Mouse (Mus musculus) limb, embryonic 11.5 days (tissue): ENCODE results near the gene Tph2. TPM values are rescaled to one million over a fixed set of nuclear protein-coding genes. Genes with fewer than 3 reads are reported as not detected.

Source experiments
- ATAC-seq: fragments of 200-750 bp; cut with Nextera tagmentation; 2 replicates; pipeline ENCODE4 v1.8.0; 2017; ENCODE audit warnings: low read depth; ENCODE audit not compliant: insufficient number of reproducible peaks, low FRiP score, low TSS enrichment
- DNase-seq: peaks from one replicate; pipeline ENCODE4 v3.0.0-alpha.2; 2015; ENCODE audit warnings: low spot score
- H3K27ac ChIP-seq: fragments of 300-500 bp; sonication (generic); replicated peaks from 2 replicates; pipeline ENCODE4 v1.5.1; 2014; ENCODE audit warnings: low read depth, mild to moderate bottlenecking, low read length
- H3K27me3 ChIP-seq: fragments of 300-500 bp; sonication (generic); 2 replicates; pipeline ENCODE4 v1.6.1; 2014; ENCODE audit warnings: mild to moderate bottlenecking, low read length, mixed read lengths; ENCODE audit not compliant: control insufficient read depth, insufficient read depth
- H3K36me3 ChIP-seq: fragments of 300-500 bp; sonication (generic); 2 replicates; pipeline ENCODE4 v1.6.1; 2014; ENCODE audit warnings: mild to moderate bottlenecking, low read length, moderate library complexity, mixed read lengths; ENCODE audit not compliant: control insufficient read depth, insufficient read depth
- H3K4me1 ChIP-seq: fragments of 300-500 bp; sonication (generic); 2 replicates; pipeline ENCODE4 v1.6.1; 2014; ENCODE audit warnings: low read length, mixed read lengths; ENCODE audit not compliant: control insufficient read depth, insufficient read depth
- H3K4me2 ChIP-seq: fragments of 300-500 bp; sonication (generic); 2 replicates; pipeline ENCODE4 v1.6.1; 2014; ENCODE audit warnings: low read depth, mild to moderate bottlenecking, moderate library complexity; ENCODE audit not compliant: severe bottlenecking
- H3K4me3 ChIP-seq: fragments of 300-500 bp; sonication (generic); 2 replicates; pipeline ENCODE4 v1.5.1; 2014; ENCODE audit warnings: low read depth, low read length
- H3K9ac ChIP-seq: fragments of 300-500 bp; sonication (generic); 2 replicates; pipeline ENCODE4 v1.6.1; 2014; ENCODE audit warnings: mild to moderate bottlenecking, low read length
- H3K9me3 ChIP-seq: fragments of 300-500 bp; sonication (generic); 2 replicates; pipeline ENCODE4 v1.6.1; 2016; ENCODE audit warnings: low read length; ENCODE audit not compliant: control insufficient read depth
- WGBS: fragments of 180-500 bp; shearing (Covaris S2); extraction: QIAGEN DNeasy Blood & Tissue Kit; methylation state at CpG from one replicate; pipeline ENCODE4 v1.1.7; 2014; 5-methylcytosine and 5-hydroxymethylcytosine counted together
- polyA plus RNA-seq: library from polyadenylated mRNA; unstranded; fragments of >200 nt; fragmentation: Nextera tagmentation; extraction: Ambion mirVana; gene quantifications from 2 replicates; pipeline ENCODE4 v1.2.1, GENCODE M21; 2014

The Tph2 gene
- polyA plus RNA-seq, result 0.05 TPM in 1 of 2 replicates, not detected in the other

DNA sequence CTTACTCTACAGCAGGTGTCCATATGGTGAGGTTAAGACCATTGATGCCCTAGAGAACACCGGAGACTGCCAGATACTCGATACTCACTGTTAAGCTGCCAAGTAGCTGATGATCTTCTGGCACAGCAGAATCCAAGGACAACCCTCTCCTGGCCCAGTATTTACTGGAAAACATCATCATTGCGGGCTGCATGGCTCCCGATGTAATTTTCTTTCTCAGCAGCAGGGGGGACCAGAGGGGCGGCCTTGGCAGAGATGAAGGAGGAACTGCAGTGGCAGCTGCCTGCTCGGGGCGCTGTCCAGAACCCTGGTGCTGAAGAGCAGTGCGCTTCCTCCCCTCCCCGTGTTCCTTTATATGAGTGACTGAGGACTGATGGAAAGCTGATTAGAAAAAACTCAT lies at the start of gene Tph2:
TSS of gene Tph2 (minus strand) at position 326 of the 400 bp plus-strand sequence.
- Histone ChIP-seq H3K27me3 (no peaks in the 10 kb centered on the region), H3K36me3 (no peaks in the 10 kb centered on the region), H3K27ac (no peak within 1 kb of the TSS), H3K4me1 (no peaks in the 10 kb centered on the region), H3K4me3 (no peak within 1 kb of the TSS), H3K4me2 (no peak within 1 kb of the TSS), H3K9me3 (no peaks in the 10 kb centered on the region), H3K9ac (no peak within 1 kb of the TSS)
- WGBS, result 9% methylated on average over 9 of the region's 9 CpGs
- ATAC-seq, result peak; percentile 76; the same call in 1 of the 2 replicates
- DNase-seq, result peak; percentile 90

DNA sequence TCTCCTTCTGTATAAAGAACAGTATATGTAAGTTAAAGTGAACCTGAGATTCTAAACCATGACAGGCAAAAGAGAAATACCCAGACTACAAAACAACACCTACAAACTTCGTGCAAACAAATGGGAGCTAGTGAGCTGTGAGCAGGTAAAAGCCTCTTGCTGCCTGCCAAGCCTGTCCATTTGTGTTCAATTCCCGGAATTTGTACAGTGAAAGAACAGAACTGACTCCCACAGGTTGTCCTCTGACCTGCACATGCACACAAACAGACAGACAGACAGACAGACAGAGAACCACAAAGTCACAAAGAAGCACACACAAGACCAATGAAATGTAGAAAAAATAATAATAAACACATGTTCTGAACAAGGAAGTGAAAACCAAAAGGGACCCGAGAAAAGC lies 49.0 kb upstream of the Tph2 start:
- Histone ChIP-seq H3K9me3 (no peaks in the 10 kb centered on the region), H3K4me3 (no peak overlapping the region), H3K27me3 (no peaks in the 10 kb centered on the region), H3K4me2 (no peak overlapping the region), H3K36me3 (peaks cover 3% of the 10 kb centered on the region; the same call in 1 of the 2 replicates), H3K4me1 (no peaks in the 10 kb centered on the region), H3K9ac (no peak overlapping the region), H3K27ac (no peak overlapping the region)
- DNase-seq, result no peak
- ATAC-seq, result no peak
- WGBS, result 84% methylated on average over 3 of the region's 3 CpGs

DNA sequence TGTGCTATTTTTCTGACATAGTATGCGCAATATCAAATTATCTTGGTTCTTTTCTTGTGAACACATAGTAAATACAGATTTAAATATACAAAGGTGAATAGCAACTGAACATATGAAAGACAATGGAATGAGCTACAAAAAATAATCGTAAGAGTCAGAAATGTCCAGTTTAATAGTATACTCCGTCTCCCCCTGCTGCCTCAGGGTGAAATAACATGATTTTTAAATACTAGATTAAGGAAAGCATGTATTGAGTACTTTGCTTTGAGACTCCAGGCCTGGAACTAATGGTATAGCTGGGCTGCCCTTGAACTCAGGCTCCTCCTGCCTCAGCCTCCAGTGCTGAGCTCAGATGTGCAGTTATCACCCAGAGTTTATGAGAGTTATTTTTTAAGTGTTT lies 47.7 kb upstream of the Tph2 start:
- Histone ChIP-seq H3K36me3 (no peaks in the 10 kb centered on the region; the same call in 1 of the 2 replicates), H3K4me2 (no peak overlapping the region), H3K27me3 (no peaks in the 10 kb centered on the region), H3K4me3 (no peak overlapping the region), H3K9ac (no peak overlapping the region), H3K27ac (no peak overlapping the region), H3K4me1 (no peaks in the 10 kb centered on the region), H3K9me3 (no peaks in the 10 kb centered on the region)
- 94% methylated on average over 3 of the region's 3 CpGs for WGBS
- DNase-seq (no peak), ATAC-seq (no peak)

DNA sequence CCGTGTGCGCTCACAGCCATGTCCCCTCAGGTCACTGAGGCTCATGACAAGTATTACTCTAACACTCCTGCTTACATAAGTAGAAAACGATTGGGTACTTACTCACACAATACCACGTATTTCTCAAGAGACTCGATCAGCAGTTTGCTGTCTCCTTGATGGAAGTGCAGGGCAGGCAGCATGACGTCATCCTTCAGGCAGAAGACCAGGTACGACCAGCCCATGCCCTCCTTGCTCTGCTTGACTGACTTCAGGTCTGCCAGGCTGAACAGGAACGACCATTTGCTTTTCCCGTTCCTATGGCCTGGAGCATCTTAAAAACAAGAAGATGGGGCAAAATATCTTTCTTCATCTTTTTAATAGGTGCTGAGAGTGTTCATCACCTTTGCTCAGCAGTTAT lies 44.2 kb upstream of the Tph2 start:
- no peak overlapping the region for H3K27ac ChIP-seq
- no peaks in the 10 kb centered on the region for H3K27me3 ChIP-seq
- DNase-seq (no peak), ATAC-seq (no peak)
- H3K9me3 ChIP-seq, result no peaks in the 10 kb centered on the region
- no peak overlapping the region for H3K4me2 ChIP-seq
- H3K4me1 ChIP-seq, result no peaks in the 10 kb centered on the region
- no peak overlapping the region for H3K9ac ChIP-seq
- H3K36me3 ChIP-seq, result no peaks in the 10 kb centered on the region; the same call in 1 of the 2 replicates
- no peak overlapping the region for H3K4me3 ChIP-seq
- 90% methylated on average over 9 of the region's 9 CpGs for WGBS

DNA sequence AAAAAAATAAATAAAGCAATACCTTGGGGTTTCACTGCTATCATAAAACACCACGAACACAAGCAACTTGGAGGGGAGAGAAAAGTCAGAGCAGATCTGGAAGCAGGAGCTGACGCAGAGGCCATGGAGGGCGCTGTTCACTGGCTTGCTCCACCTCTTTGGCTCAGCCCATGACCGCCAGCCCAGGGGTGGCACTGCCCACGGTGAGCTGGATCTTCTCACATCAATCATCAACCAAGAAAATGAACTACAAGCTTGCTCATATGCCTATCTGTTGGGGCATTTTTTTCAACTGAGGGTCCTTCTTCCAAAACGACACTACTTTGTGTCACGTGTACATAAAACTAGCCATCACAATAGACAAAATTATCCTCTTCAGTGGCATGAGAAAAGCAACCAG lies 41.8 kb upstream of the Tph2 start:
- Histone ChIP-seq H3K9ac (no peak overlapping the region), H3K4me2 (no peak overlapping the region), H3K36me3 (no peaks in the 10 kb centered on the region), H3K4me3 (no peak overlapping the region), H3K27me3 (no peaks in the 10 kb centered on the region), H3K9me3 (no peaks in the 10 kb centered on the region), H3K27ac (no peak overlapping the region), H3K4me1 (no peaks in the 10 kb centered on the region)
- DNase-seq (no peak), ATAC-seq (no peak)
- WGBS, result 91% methylated on average over 7 of the region's 7 CpGs

DNA sequence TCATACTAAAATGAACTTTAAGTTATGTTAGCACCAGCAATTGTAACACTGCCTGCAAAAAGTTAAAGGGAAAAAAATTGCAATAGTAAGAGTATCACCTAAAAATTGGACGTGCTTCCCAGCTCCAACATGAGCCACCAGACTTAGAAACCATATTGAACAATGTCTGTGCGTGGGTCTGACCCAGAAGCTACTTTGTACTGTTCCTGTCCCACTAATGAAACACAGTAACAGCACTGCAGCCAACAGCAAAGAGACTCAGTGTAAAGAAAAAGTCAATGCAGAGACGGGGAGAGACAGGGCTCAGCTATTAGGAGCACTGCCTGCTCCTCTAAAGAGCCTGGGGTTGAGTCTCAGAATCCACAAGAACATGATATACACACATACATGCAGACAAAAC lies 39.0 kb upstream of the Tph2 start:
- no peaks in the 10 kb centered on the region for H3K27me3 ChIP-seq
- ATAC-seq, result no peak
- H3K4me1 ChIP-seq, result no peaks in the 10 kb centered on the region
- H3K4me3 ChIP-seq, result no peak overlapping the region
- WGBS, result 87% methylated on average over 3 of the region's 3 CpGs
- H3K9ac ChIP-seq, result no peak overlapping the region
- peaks cover 1% of the 10 kb centered on the region; the same call in 1 of the 2 replicates for H3K36me3 ChIP-seq
- no peak for DNase-seq
- no peak overlapping the region for H3K27ac ChIP-seq
- no peak overlapping the region for H3K4me2 ChIP-seq
- no peaks in the 10 kb centered on the region for H3K9me3 ChIP-seq

DNA sequence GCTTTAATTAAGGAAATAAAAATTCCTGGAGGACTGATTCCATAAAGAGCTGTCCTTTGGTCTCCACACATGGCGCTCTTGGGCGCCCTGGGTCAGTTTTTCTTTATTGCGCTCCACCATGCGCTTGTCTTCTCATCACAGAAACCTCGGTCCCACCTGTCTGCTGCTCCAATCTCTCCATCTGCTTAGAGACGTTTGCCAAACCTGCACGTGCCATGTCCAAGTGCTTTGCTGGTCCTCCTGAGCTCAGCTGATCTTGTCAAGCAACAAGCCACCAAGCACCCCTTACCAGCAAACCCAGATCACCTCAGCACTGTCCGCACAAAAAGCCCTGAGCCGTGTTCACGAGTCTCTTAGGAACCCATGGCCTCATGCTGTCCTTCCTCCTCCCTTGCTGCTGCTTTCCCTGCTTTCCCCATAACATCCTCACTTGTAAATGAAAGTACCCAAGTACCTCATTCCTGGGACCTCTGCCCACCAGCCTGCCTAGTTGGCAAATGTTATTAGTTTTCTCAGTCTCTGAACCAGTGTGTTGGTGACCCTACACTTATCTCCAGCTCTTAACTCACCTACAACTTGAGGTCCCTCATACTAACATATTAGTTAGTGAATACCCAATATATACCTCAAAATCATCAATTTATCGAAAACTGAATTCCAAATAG lies 28.2 kb upstream of the Tph2 start:
- no peak for ATAC-seq
- H3K9ac ChIP-seq, result no peak overlapping the region
- no peak overlapping the region for H3K27ac ChIP-seq
- no peak overlapping the region for H3K4me3 ChIP-seq
- no peaks in the 10 kb centered on the region for H3K4me1 ChIP-seq
- no peaks in the 10 kb centered on the region for H3K27me3 ChIP-seq
- no peak for DNase-seq
- no peaks in the 10 kb centered on the region for H3K9me3 ChIP-seq
- no peak overlapping the region for H3K4me2 ChIP-seq
- WGBS, result 95% methylated on average over 11 of the region's 11 CpGs
- H3K36me3 ChIP-seq, result peaks cover 10% of the 10 kb centered on the region

DNA sequence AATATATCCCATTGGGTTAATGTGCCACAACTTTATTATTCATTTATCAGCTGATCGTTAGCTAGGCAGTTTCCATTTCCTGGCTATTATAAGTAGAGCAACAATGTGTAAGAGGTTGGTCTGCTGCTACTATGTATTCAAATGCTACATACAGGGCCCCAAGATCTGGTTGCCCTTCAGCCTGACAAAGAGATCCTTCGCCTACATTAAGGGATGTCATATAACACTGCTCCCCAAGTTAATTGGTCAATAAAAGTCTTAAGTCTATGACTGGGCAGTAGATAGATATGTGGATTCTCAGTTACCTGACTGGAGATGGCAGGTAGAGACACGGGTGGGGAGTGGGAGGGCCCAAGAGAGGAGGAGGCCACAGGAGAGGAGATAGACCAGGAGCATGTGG lies 21.0 kb upstream of the Tph2 start:
- ATAC-seq (no peak), DNase-seq (no peak)
- H3K4me3 ChIP-seq, result no peak overlapping the region
- 92% methylated on average over 3 of the region's 3 CpGs for WGBS
- H3K9me3 ChIP-seq, result no peaks in the 10 kb centered on the region
- no peak overlapping the region for H3K9ac ChIP-seq
- no peaks in the 10 kb centered on the region for H3K4me1 ChIP-seq
- no peak overlapping the region for H3K4me2 ChIP-seq
- peaks cover 7% of the 10 kb centered on the region for H3K36me3 ChIP-seq
- H3K27me3 ChIP-seq, result no peaks in the 10 kb centered on the region
- H3K27ac ChIP-seq, result no peak overlapping the region

DNA sequence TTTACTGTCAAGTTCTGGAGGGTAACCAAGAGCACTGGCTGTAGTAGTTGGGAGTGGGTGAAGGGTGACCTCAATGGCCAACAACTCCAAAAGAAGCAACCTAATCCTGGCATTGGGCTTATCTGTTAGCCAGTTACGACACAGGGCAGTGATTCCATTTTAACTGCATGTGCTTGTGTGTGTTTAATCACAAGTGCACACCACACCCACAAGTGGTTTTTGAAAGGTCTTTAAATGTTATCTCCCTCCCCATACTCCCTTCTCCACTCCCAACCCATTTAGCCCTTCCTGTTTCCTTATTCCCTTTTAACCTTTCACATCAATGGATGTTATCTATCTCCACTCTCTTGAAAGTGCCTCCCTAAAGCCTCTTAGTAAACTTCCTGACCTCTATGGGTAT lies 20.5 kb upstream of the Tph2 start:
- ATAC-seq, result no peak
- Histone ChIP-seq H3K9me3 (no peaks in the 10 kb centered on the region), H3K9ac (no peak overlapping the region), H3K36me3 (peaks cover 4% of the 10 kb centered on the region; the same call in 1 of the 2 replicates), H3K27me3 (no peaks in the 10 kb centered on the region), H3K4me3 (no peak overlapping the region), H3K4me1 (no peaks in the 10 kb centered on the region), H3K4me2 (no peak overlapping the region), H3K27ac (no peak overlapping the region)
- DNase-seq, result no peak
- WGBS, result 82% methylated on average over 1 of the region's 1 CpGs
